23 mouse cellular contexts compared by ENCODE assay signal in the genomic region with DNA sequence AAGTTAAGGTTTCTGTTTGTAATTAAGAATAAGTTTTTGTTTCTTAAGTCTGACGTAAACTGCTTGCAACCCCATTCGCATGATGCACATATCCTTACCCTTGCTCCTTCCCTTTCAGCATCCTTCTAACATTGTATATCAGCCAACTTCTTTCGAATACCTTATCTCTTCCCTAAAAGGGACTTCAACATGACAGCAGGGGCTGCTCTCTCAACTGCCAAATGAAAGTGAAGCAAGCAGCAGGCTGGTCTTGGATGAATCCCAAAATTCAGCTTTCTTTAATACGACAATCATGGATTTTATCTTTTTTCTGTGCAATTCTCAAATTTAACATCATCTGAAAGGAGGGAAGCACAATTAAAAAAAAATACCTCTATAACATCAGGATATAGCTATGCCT.
DNase-seq lines count a peak whose midpoint lies in the region; ATAC-seq and TF ChIP-seq lines count a peak whose summit lies in the region.
"Had no signal": no experiment of that assay in that cellular context is flagged by ENCODE, and none has a peak within 500 bp of the region (broad histone marks: within the 10 kb centered on the region; RNA-seq: fewer than 3 reads in every experiment).

No protein-coding gene starts in this region.

- no peaks in the 10 kb centered on the region for H3K27me3 ChIP-seq in forebrain, embryonic 15.5 days
- no peaks in the 10 kb centered on the region for H3K27me3 ChIP-seq in forebrain, embryonic 12.5 days
- no peaks in the 10 kb centered on the region for H3K27me3 ChIP-seq in forebrain, postnatal 0 days (ENCODE audit: insufficient read depth, low read length)
- H3K27me3 ChIP-seq: embryonic facial prominence, embryonic 15.5 days; heart, embryonic 13.5 days had no signal

- H3K4me3 ChIP-seq in forebrain, embryonic 15.5 days, result no peak overlapping the region
- H3K4me3 ChIP-seq in forebrain, embryonic 12.5 days (replicated peaks), result no peak overlapping the region
- no peak overlapping the region for H3K4me3 ChIP-seq in left cerebral cortex, adult 2 months
- no peak overlapping the region for H3K4me3 ChIP-seq in forebrain, postnatal 0 days (ENCODE audit: low read depth, low read length)
- H3K4me3 ChIP-seq: embryonic facial prominence, embryonic 15.5 days; erythroblast, embryonic 14.5 days; gastrocnemius, adult 2 months; heart, embryonic 13.5 days had no signal

- H3K4me1 ChIP-seq in forebrain, embryonic 15.5 days, result no peaks in the 10 kb centered on the region
- no peaks in the 10 kb centered on the region for H3K4me1 ChIP-seq in forebrain, embryonic 12.5 days
- H3K4me1 ChIP-seq in forebrain, postnatal 0 days (ENCODE audit: insufficient read depth), result no peaks in the 10 kb centered on the region
- H3K4me1 ChIP-seq: embryonic facial prominence, embryonic 15.5 days; heart, embryonic 13.5 days had no signal

- H3K9ac ChIP-seq in forebrain, embryonic 15.5 days (replicated peaks), result no peak overlapping the region
- H3K9ac ChIP-seq in forebrain, embryonic 12.5 days, result no peak overlapping the region
- no peak overlapping the region for H3K9ac ChIP-seq in forebrain, postnatal 0 days
- H3K9ac ChIP-seq: embryonic facial prominence, embryonic 15.5 days; heart, embryonic 13.5 days had no signal

- no peak for TF ChIP-seq CTCF in left cerebral cortex, adult 2 months (IDR thresholded peaks at IDR 0.05)
- no peak for TF ChIP-seq CTCF in forebrain, postnatal 0 days (IDR thresholded peaks at IDR 0.05; ENCODE audit: low read depth)

- ATAC-seq in forebrain, embryonic 15.5 days (replicated peaks), result peak; percentile 80
- ATAC-seq in forebrain, embryonic 12.5 days (ENCODE audit: low FRiP score), result no peak
- ATAC-seq in forebrain, postnatal 0 days, result peak; percentile 59
- ATAC-seq: CD4-positive, CD25-positive, alpha-beta regulatory T cell, adult 4 months; hindbrain, embryonic 16.5 days had no signal

- H3K27ac ChIP-seq in forebrain, embryonic 15.5 days (replicated peaks), result peak overlapping the region; percentile 72
- H3K27ac ChIP-seq in forebrain, embryonic 12.5 days, result no peak overlapping the region
- no peak overlapping the region for H3K27ac ChIP-seq in left cerebral cortex, adult 2 months
- no peak overlapping the region for H3K27ac ChIP-seq in forebrain, postnatal 0 days (ENCODE audit: low read depth, low read length)
- H3K27ac ChIP-seq: embryonic facial prominence, embryonic 15.5 days; gastrocnemius, adult 2 months; heart, embryonic 13.5 days had no signal

- no peaks in the 10 kb centered on the region for H3K9me3 ChIP-seq in forebrain, embryonic 15.5 days
- no peaks in the 10 kb centered on the region for H3K9me3 ChIP-seq in forebrain, embryonic 12.5 days
- no peaks in the 10 kb centered on the region for H3K9me3 ChIP-seq in forebrain, postnatal 0 days (ENCODE audit: low read length)
- H3K9me3 ChIP-seq: embryonic facial prominence, embryonic 15.5 days; G1E; heart, embryonic 13.5 days had no signal

- no peaks in the 10 kb centered on the region for H3K36me3 ChIP-seq in forebrain, embryonic 15.5 days
- H3K36me3 ChIP-seq in forebrain, embryonic 12.5 days (replicated peaks), result no peaks in the 10 kb centered on the region
- H3K36me3 ChIP-seq in forebrain, postnatal 0 days (ENCODE audit: insufficient read depth), result no peaks in the 10 kb centered on the region
- H3K36me3 ChIP-seq: embryonic facial prominence, embryonic 15.5 days; G1E; heart, embryonic 13.5 days had no signal

- 60% methylated on average over 4 of the region's 4 CpGs for WGBS in forebrain, embryonic 15.5 days
- WGBS in forebrain, embryonic 12.5 days, result 87% methylated on average over 4 of the region's 4 CpGs
- 52% methylated on average over 4 of the region's 4 CpGs for WGBS in forebrain, postnatal 0 days

- peak; percentile 55 to 59 for DNase-seq in cerebellum, postnatal 10 days
- no peak for DNase-seq in cerebellum, adult 11-12 months
- peak; percentile 12 for DNase-seq in left cerebral cortex, postnatal 4 days
- DNase-seq in left cerebral cortex, adult 2 months (ENCODE audit: extremely low spot score in 1 of 2, low spot score in 2 of 2), result no peak
- DNase-seq in forebrain, postnatal 0 days, result peak; percentile 73
- DNase-seq: adrenal gland, adult 8-10 months; adrenal gland, postnatal 36 days; B cell, adult 2 months; cerebellum, adult 11 months; cerebellum, adult 9-10 months; embryo, embryonic 11 days; gastrocnemius, adult 2 months; gastrocnemius, postnatal 25 days; heart, adult 11 months; heart, postnatal 36 days had no signal

- intact Hi-C loops in left cerebral cortex, postnatal 4 days (cut with DNase I), result no loop called here
- intact Hi-C loops in left cerebral cortex, adult 2 months (cut with DNase I), result no loop called here

- no peak overlapping the region for H3K4me2 ChIP-seq in forebrain, embryonic 15.5 days (replicated peaks)
- H3K4me2 ChIP-seq in forebrain, embryonic 12.5 days, result no peak overlapping the region
- H3K4me2 ChIP-seq in forebrain, postnatal 0 days (ENCODE audit: low read depth), result no peak overlapping the region
- H3K4me2 ChIP-seq: embryonic facial prominence, embryonic 15.5 days; heart, embryonic 13.5 days had no signal

Comparison
In these comparisons a context has a peak if more than half of its experiments do, and no peak if none do; other contexts are left out.
1. DNase-seq: peak in cerebellum, postnatal 10 days (2 of 2), left cerebral cortex, postnatal 4 days (single experiment) and forebrain, postnatal 0 days (single experiment); none in cerebellum, adult 11-12 months (single experiment) and left cerebral cortex, adult 2 months (0 of 2).